Mouse (Mus musculus) ES-E14 (cell line): Measurements from ENCODE around the gene Ninj1.

Source experiments
- HCFC1 ChIP-seq: IDR thresholded peaks from 2 replicates; pipeline ENCODE4 v1.6.1; 2012; ENCODE audit warnings: low read length, inconsistent platforms, borderline replicate concordance; ENCODE audit not compliant: insufficient read depth
- ZC3H11A ChIP-seq: IDR thresholded peaks from 2 replicates; pipeline ENCODE4 v1.6.1; 2012; ENCODE audit warnings: low read depth, mild to moderate bottlenecking, inconsistent platforms, low read length, borderline replicate concordance

- TF ChIP-seq HCFC1 (no peak), ZC3H11A (no peak)
These were observed 25.6 kb downstream of the Ninj1 start for GRCm38 (mm10) chr13:49212711-49213500.
